Mouse (Mus musculus): Measurements from ENCODE around the gene Sec31a. TPM values are rescaled to one million over a fixed set of nuclear protein-coding genes. Genes with fewer than 3 reads are reported as not detected.
"Not testable (repeated sequence)": the region's sequence is repeated elsewhere in the genome, so short reads cannot be mapped to it uniquely, and the experiment has no call there.

Gene Sec31a
- 100 to 1,000 TPM; 108 to 112 TPM for total RNA-seq (2021)
- long read RNA-seq, experiment 1, partial matches to known transcripts: 22 of 69 reads
- long read RNA-seq, experiment 1, other reads (novel, unspliced or antisense): 47 of 69 reads
- long read RNA-seq, experiment 2, partial matches to known transcripts: 14 of 67 reads
- long read RNA-seq, experiment 2, other reads (novel, unspliced or antisense): 53 of 67 reads

DNA sequence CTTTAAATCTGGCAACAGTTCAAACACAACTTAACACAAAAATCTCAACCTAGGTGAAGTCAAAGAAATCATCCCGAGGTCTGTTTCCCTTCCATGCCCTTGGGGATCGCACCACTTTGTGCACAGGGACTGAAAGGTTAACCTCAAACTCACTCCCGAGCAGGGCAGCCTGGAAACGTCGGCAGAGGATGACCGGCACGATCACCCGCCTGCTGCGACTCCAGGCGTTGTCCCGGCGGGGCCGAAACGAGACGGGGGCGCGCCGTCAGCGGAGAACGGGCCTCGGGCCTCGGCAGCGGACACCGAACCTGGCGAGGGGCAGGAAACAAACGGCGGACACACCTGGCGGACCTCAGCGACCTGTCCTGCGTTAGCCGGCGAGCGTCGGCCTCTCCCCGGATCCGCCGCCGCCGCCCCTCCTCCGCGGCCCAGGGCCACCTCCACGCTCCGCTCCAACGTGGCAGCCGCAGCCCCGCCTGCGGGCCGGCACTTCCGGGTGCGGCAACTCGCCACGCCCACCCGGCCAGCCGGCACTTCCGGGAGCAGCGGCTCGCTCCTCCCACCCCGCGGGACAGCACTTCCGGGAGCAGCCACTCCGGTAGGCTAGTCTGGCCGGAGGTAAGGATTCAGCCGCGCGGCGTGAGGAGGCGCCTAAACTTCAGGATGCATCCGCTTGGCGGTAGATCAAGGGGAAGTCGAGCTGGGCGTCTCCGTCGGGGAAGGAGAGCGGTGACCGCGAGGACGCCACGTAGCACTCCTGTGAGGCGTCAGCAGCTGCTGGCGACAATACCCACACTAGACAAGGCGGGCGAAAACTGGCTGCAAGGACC lies at the start of gene Sec31a:
Sec31a (minus strand) TSS at position 474 of the 830 bp plus-strand sequence.
- intact Hi-C loops (cut with DNase I): loop anchor here (5.0 kb wide), 1 partner anchor 381 kb away; the partner anchor contains the start of genes Helq and Mrps18c
- peak; percentile 96 to 98 for DNase-seq (ENCODE audit: low spot score in 2 of 2)

DNA sequence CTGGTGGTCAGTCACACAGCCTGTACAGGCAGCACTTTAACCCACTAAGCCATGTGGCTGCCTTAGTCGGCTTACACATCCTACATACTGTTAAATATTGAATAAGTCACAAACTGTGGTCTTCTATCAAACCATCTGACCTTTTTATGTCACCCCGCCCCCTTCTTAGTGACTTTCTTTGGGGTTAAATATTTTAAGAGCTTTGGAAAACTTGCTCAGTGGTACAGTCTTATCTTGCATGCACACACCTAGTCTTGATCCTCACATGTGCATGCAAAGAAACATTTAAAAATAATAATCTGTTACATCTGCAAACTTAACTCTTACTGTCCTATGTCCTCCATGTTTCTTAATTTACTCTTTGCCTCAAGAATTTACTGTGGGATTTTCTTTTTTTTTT lies 46.3 kb upstream of the Sec31a start:
- intact Hi-C loops (cut with DNase I): no loop called here
- no peak for DNase-seq (ENCODE audit: low spot score in 2 of 2)

DNA sequence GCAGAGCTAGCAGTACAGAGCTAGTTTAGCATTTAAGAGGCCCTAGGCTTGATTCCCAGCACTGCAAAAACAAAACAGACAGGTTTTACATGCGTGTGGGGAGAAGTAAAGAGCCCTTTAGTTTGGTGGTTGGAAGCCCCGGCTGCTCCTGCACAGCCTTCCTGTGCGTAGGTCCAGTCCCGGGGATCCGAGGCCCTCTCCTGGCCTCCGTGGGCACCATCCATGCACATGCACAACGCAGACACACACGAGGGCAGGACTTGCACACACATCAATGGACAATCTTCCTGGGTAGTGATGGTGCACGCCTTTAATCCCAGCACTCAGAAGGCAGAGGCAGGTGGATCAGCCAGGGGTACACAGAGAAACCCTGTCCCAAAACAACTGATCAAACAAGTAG lies 45.5 kb upstream of the Sec31a start:
- intact Hi-C loops (cut with DNase I): no loop called here
- DNase-seq (ENCODE audit: low spot score in 2 of 2): no peak

DNA sequence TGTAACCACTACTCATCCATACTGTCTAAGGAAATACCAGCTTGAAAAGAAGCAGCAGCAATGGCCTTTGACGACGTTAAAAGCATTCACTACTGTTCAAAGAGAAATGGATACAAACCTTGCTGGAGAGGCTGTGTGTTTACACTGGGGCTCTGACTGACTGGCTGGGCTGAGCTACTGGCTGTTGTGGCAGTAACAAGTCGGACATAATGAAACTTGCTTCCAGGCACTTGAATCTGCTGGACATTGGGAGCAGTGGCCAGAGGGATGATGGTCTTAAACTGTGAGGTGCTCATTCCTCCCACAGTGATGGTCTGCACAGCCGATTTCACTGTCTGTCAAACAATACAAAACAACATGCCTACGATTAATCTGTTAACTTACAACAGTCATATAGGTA lies 43.4 kb upstream of the Sec31a start:
- no peak for DNase-seq (ENCODE audit: low spot score in 2 of 2)
- intact Hi-C loops (cut with DNase I): no loop called here

DNA sequence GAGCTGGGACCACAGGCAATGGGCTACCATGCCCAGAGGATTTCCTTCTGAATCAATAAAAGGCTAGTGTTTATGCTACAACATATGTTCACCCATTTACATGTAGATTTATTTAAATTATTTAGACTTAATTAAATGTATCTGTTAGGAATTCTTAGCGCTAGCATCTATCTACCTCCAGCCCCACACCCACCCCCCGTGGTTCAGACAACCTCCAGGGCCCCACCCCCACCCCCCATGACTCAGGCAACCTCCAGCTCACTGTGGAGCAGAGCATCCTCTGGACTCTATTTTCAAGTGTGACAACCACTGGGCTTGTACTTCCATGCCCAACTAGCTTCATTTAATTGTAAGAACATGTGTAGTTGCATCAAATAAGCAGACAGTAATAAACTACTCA lies 35.8 kb upstream of the Sec31a start:
- intact Hi-C loops (cut with DNase I): no loop called here

DNA sequence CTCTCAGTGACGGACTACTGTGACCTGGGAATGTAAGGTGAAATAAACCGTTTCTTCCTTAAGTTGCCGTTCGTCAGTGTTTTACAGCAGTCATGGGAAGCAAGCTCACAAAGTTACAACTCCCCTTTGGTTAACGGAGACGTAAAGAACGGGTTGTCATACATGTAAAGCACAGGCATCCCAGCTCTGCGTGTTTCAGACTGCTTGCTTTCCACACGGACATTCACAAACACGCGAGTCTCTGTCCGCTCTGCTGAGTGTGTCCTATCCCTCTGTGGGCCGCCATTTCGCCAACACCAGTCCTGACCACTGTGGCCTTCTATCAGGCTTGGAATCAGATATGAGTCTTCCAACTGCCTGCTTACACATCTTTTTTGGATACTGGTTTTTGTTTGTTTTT lies 22.8 kb upstream of the Sec31a start:
- intact Hi-C loops (cut with DNase I): no loop called here
- no peak for DNase-seq (ENCODE audit: low spot score in 2 of 2)

More for the DNA sequence above, 35.8 kb upstream of the Sec31a start:
- no peak for DNase-seq (ENCODE audit: low spot score in 2 of 2)

DNA sequence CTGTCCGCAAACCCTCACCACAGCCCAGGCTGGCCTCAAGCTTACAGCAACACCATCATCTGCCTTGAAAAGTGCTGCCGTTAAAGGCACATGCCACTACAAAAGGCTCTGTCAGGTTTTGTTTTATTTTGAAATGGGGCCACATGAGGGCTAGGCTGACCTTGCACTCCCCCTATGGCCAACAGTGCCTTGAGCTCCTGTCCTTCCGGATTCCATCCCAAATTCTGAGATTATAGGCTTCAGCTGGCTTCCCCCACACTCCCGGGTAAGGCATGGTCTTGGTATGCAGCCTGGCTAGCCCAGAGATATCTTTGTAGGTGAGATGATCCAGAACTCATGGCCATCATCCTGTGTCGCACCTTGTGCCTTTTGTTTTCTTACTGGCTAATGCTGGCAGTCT lies 21.9 kb upstream of the Sec31a start:
- intact Hi-C loops (cut with DNase I): no loop called here
- no peak for DNase-seq (ENCODE audit: low spot score in 2 of 2)

DNA sequence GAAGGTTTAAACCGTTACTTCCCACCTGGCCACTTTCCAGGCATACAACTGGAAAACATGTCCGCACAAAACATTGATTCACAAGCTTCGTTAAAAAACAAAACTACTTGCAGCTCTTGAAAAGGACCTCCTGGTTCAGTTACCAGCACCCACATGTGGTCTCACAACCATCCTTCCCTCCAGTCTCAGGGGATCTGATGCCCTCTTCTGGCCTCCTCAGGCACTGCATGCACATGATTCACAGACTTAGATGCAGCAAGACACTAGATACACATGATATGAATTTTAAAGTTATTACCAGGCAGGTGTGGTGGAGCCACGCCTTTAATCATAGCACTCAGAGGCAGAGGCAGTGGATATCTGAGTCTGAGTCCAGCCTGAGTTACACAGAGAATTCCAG lies 21.1 kb upstream of the Sec31a start:
- intact Hi-C loops (cut with DNase I): no loop called here
- no peak for DNase-seq (ENCODE audit: low spot score in 2 of 2)

DNA sequence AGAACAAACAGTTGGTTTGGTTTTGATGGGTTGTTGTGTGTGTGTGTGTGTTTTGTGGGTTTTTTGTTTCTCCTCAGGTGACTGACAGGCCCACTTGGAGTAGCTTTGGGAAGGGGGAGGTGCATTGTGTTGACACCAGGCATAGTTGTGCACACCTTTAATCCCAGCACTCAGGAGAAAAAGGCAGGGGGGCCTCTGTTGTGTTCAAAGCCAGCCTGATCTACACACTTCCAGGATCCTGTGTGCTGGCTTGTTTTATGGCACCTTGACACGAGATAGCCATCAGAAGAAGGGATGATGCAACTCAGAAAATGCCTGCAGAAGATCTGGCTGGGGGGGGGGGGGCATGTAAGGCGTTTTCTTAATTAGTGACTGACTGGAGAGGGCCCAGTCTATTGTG lies 14.9 kb upstream of the Sec31a start:
- DNase-seq (ENCODE audit: low spot score in 2 of 2): no peak
- intact Hi-C loops (cut with DNase I): no loop called here

DNA sequence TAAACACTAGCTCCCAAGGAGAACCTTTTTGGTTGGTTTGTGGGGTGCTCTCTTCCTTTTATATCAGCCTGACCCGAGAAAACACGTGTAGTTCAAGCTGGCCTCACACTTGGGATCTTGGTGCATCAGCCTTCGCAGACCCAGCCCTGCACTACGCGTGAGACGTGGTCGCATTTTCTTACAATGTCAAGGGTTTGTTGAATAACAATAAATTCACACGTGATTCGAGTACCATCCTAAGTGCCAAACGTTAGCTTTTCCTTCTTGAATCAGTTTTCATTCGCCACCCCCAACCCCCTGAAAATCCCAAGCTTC lies 14.0 kb upstream of the Sec31a start:
- intact Hi-C loops (cut with DNase I): no loop called here
- no peak for DNase-seq (ENCODE audit: low spot score in 2 of 2)

DNA sequence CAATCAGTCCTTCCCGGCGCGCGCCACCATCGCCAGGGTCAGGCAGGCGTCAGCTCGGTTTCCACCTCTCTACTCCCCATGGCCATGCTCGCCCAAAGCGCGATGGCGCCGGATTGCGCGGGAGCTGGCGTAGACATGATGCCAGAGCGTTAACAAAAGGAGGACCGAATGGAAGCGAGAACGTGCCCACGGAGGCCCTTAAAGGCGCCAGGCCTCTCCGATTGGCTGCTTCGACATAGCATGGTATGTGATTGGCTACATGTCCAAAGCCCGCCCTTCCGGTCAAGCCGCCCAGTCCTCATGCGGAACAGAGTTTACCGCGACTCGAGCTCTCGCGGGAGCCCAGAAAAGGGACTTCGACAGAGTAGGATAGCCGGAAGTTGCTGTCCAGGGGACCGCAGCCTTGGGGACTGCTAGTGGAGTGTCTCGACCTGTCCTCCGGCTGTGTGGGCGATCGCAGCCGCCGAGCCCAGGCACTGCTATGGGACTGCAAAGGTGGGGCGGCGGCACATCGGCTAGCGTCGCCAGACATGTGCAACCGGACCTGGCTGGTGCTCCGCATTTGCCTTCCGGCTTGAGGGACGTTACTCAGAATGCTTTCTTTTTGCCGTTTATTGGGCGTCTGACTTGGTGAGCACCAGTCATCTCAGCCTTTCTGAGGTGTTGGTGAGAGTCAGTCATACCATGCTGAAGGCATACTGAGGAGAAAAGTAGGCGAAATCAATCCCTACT lies 13.5 kb upstream of the Sec31a start:
- peak; percentile 95 to 97 for DNase-seq (ENCODE audit: low spot score in 2 of 2)
- intact Hi-C loops (cut with DNase I): loop anchor here (5.0 kb wide), 2 partner anchors 68 to 88 kb away; partner anchors contain the start of gene Cops4

DNA sequence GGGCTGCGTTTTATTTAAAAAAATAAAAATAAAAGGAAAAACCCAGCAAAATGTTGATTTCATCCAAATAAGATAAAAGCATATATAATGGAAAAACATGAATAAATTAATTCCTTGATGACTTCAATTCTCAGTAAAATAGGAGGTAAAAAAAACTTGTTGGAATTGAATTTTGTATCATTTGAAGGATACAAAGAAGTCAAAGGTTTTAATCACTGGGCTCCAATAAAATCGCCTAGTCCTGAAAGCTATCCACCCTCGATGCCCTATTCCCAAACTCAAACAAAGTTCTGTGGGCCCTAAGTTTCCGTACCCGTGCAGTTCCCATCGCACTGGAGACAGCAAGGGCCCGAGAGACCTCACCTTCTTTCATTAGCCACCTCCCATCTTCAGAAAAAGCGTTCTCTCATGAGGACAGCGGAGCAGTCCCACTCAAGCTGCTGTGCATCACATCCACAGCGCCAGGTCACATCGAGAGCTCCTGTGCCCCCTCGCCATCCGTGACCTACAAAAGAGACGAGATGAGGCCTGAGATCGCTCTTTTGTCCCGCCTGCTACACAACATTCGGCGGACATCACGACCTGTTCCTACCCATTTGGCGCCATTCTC lies 12.8 kb upstream of the Sec31a start:
- intact Hi-C loops (cut with DNase I): loop anchor here (5.0 kb wide), 2 partner anchors 68 to 88 kb away; partner anchors contain the start of gene Cops4

DNA sequence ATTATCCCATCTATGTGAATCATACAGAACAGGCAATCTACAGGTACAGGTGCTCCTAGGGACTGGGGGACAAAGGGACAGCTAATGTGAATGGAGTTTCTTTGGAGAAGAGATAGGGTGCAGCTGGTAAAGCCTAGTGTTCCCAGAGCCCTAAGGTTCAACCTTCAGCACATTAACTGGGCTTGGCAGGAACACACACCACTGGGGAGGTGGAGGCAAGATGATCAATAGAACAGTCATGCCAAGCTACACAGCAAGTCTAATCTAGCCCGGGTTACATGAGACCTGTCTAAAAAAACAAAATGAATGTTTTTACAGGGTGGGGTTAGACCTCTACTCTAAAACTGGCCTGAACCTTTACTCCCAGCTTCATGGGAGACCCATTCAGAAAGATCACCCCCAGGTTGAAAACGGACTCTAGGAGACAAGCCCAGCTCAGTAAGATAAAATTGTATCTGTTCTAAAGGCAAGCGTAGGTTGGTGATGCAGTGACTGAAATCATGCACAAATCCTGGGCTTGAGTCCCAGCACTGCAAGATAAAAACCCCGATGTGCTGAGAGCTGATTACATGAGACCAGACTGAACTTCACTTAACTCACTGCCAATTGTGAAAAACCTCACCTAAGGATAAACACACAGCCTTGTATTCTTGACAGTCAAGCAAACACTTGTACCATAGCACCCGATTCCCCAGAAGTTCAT lies 12.1 kb upstream of the Sec31a start:
- peak in 1 of 2 experiments; percentile 41 for DNase-seq (ENCODE audit: low spot score in 2 of 2)

More for the DNA sequence above, 12.8 kb upstream of the Sec31a start:
- no peak for DNase-seq (ENCODE audit: low spot score in 2 of 2)

DNA sequence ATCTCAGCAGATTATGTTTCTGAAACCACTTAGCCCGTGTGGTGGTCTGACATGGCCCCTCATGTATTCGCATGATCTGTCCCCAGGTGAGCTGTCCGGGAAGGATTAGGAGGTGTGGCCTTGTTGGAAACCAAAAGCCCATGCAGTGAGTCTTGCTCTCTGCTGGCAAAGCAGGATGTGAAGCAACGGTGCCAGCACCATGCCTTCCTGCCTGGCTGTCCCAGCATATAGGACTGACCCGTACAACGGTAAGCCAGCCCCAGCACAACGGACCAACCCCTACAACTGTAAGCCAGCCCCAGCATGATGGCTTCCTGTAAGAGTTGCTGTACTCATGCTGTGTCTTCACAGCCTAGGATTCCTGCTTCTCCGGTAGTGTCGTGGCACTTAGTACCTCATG lies 11.2 kb upstream of the Sec31a start:
- intact Hi-C loops (cut with DNase I): loop anchor here (5.0 kb wide), 2 partner anchors 70 to 90 kb away; partner anchors contain the start of gene Cops4
- DNase-seq (ENCODE audit: low spot score in 2 of 2): no peak

More for the DNA sequence above, 12.1 kb upstream of the Sec31a start:
- intact Hi-C loops (cut with DNase I): loop anchor here (5.0 kb wide), 2 partner anchors 69 to 89 kb away; partner anchors contain the start of gene Cops4

DNA sequence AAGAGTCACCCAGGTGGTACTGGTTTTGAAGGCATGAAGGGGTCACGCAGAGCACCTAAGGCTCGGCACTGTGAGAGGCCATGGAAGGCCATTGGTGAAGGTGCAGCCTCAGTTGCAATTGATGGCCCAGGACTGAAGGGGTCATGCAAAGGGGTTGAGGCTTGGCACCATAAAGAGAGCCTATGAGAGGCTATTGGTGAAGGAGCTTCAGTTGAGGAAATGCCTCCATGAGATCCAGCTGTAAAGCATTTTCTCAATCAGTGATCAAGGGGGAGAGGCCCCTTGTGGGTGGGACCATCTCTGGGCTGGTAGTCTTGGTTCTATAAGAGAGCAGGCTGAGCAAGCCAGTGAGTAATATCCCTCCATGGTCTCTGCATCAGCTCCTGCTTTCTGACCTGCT lies 9.8 kb upstream of the Sec31a start:
- not testable (repeated sequence) for DNase-seq (ENCODE audit: low spot score in 2 of 2)
- intact Hi-C loops (cut with DNase I): loop anchor here (5.0 kb wide), 2 partner anchors 71 to 91 kb away; partner anchors contain the start of gene Cops4

DNA sequence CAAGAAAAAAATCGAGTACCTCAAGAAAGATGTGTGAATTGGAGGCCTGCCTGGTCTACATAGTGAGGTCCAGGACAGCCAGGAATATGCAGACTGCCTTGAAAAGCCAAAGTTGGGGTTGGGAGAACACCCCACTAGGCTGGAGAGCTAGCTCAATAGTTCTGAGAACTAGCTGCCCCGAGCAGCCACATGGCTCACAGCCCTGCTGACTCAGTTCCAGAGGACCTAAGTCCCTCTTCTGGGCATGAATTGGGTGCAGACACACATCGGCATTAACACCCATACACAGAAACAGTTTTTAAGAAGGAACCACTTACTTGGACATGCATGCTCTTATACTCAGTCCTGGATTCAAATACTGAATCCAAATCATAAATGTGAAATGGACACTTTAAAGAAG lies 8.2 kb upstream of the Sec31a start:
- no peak for DNase-seq (ENCODE audit: low spot score in 2 of 2)
- intact Hi-C loops (cut with DNase I): no loop called here

DNA sequence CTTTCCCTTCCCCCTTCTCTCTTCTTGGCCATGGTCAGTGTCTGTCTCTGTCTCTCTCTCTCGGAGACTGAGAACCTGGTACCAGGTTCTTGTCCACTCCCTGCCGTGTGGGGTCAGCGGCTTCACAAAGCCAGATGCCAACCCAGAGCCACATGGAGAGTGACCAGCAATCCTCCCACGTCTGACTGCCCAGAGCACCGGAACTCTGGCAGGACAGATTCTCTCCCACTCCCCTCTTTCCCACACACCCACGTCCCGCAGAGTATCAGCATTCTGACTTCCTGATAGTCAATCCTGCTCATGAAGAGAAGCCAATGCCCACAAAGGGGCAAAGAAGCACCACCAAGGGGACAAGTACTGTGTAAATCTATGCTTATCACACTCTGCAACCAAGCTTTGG lies 7.6 kb upstream of the Sec31a start:
- intact Hi-C loops (cut with DNase I): no loop called here

DNA sequence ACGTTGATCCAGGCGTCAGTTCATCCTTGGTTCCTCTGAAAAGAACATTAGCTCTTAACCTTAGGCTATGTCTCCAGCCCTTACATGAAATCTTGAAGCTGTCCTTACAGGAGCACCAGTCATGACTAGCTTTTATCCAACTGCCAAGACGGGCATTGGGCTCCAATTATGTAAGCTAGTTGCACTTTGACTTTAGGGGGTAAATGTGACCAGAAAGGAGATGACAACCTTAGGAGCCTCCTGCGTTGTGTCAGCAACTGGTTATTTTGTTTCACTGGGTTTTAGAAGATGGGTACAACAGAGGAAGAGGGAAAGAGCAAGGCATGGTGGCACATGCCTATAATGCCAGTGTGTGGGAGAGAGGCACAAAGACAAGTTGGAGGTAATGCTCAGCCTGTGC lies 2.8 kb upstream of the Sec31a start:
- intact Hi-C loops (cut with DNase I): loop anchor here (5.0 kb wide), 1 partner anchor 378 kb away; the partner anchor contains the start of genes Helq and Mrps18c
- DNase-seq (ENCODE audit: low spot score in 2 of 2): no peak

More for the DNA sequence above, 7.6 kb upstream of the Sec31a start:
- DNase-seq (ENCODE audit: low spot score in 2 of 2): no peak

DNA sequence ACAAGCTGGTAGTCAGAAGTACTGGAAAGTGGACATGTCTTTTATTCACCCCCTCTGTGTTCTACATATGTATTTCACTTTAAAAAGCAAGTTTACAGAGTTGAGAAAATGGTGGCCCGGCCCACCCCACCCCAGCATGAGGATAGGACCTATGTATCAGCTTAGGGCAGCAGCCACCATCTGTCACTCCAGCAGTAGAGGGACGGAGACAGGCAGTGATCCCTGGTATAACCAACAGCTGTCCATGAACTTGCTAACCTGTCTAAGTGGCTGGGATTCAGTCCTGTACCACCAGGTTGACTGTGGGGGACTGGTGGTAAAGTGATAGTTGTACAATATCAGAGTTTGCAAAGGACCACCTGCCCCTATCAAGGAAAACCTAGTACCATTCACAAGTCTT lies 2.0 kb upstream of the Sec31a start:
- intact Hi-C loops (cut with DNase I): loop anchor here (5.0 kb wide), 1 partner anchor 379 kb away; the partner anchor contains the start of genes Helq and Mrps18c

More for the DNA sequence above, 2.0 kb upstream of the Sec31a start:
- DNase-seq (ENCODE audit: low spot score in 2 of 2): no peak
